Mouse (Mus musculus) heart, postnatal 36 days (tissue): ENCODE data around the gene Ckap2l. TPM values are rescaled to one million over a fixed set of nuclear protein-coding genes. Genes with fewer than 3 reads are reported as not detected.

Source experiments
- DNase-seq, 2 experiments: peaks; one replicate each; pipeline ENCODE4 v3.0.0; 2021 to 2022
- intact Hi-C: fragments of 180-260 bp; cut with DNase I; formaldehyde crosslinking; loops from one replicate; pipeline ENCODE4 v1.15.1; 2025
- total RNA-seq, 2 experiments: library from RNA; stranded (reverse); gene quantifications; 2 replicates each; pipeline ENCODE4 v1.2.3; 2021

Gene Ckap2l
- total RNA-seq, result under 1 TPM; 0.73 to 0.86 TPM

DNA sequence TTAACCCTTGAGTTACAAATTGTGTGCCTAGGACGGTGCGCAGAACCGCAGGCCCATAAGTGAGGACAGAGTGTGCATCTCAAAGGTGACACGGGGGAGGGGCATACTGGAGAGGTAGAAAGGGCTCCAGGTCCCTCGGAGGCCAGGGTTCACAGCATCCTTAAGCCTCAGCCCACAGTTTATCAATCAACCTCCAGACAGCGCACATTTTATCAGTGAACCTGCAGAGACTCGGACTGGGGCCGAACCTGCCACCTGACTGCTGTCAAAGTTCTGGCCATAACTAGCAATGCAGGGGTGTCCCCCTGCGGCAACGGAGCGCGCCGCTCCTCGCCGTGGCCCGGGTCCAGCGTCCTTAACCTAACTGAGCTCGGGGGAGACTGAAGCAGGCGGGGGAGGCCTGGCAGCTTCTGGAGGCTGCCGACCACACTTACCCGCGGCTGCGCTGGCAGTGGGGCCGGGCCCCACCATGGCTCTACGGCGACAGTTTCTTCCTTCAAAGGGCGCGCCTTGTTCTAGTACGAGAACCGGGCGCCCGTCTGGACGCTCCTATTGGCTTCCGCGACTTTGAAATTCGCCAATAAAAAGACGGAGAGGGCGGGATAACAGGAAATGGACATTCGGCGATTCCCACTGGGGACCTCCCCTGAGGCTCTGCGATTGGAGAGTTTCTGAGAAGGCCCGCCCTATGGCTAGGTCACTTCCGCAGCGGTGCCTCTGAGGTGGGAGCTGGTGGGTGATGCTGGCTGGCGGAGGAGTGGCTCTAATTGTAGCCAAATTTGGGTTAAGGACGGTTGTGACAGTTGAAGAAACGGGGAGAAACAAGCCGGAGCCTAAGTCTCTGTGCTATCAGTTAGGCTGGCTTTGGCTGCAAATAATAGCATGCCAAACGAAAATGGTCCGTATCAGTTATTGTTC lies at the start of gene Ckap2l:
Ckap2l (minus strand) TSS at position 542 of the 918 bp plus-strand sequence.
- DNase-seq, result peak; percentile 97 to 98
- intact Hi-C loops, result loop anchor here (1.0 to 5.0 kb wide), 2 partner anchors 95 to 111 kb away; no protein-coding TSS in a partner anchor

- DNase-seq, result peak in 1 of 2 experiments; percentile 13
- intact Hi-C loops, result no loop called here
Observed at GRCm38 (mm10) chr2:129338138-129338621, 41.2 kb upstream of the Ckap2l start.

DNA sequence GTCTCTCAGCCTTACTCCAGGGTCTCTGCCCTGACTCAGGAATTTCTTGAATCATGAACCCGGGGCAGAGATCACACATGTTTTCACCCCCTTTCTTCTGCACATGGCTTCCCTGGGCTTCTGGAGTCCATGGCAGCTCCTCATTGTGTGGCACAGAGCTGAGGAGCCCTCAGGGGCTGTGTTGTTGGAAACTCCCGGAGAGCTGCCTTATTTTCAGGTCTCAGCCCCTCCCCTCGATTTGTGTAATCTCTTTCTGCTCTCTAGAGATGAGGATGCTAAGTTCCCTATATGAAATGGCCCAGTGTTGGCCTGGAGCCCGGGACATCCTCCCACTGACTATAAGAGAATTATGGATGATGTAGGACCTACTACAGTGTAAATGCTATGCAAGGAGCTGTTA lies 36.5 kb upstream of the Ckap2l start:
- DNase-seq, result no peak
- intact Hi-C loops, result no loop called here

- intact Hi-C loops, result no loop called here
- no peak for DNase-seq
Observed at GRCm38 (mm10) chr2:129330540-129330939, 33.5 kb upstream of the Ckap2l start.

DNA sequence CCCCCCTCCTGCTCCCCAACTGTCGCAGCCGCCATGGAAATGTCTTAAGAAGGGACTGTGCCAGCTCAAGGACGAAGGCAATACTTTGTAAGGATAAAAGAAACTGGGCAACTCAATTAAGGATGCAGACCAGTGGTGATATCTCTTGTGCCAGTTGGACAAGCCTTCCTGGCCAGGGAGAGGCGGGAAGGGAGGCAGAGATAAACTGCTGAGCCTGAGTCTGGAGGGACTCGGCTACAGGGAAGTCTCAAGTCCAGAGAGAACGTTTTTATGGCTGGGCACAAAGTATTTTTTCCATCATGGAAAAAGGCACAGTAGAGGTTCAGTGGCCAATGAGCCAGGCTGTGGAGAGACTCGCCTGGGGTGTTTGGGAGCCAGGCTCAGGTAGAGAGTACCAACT lies 33.0 kb upstream of the Ckap2l start:
- intact Hi-C loops, result no loop called here
- DNase-seq, result no peak

DNA sequence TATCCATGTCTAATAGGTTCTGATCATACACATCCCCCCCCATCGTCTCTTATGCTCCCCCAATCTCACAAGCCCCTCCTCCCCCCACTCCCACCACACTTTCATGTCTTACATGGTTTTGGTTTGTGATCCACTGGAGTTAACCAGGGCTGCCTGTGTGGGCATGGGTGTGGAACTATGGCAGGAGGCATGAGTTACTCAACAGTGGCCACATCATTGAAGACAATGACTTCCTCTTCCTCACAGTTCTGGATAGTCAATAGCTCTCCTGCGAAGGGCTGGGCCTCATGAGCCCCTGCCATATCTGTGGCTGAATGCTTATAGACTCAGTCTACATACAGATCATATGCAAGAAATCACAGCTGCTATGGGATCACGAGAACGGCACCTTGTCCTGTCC lies 31.2 kb upstream of the Ckap2l start:
- intact Hi-C loops, result no loop called here
- no peak for DNase-seq

DNA sequence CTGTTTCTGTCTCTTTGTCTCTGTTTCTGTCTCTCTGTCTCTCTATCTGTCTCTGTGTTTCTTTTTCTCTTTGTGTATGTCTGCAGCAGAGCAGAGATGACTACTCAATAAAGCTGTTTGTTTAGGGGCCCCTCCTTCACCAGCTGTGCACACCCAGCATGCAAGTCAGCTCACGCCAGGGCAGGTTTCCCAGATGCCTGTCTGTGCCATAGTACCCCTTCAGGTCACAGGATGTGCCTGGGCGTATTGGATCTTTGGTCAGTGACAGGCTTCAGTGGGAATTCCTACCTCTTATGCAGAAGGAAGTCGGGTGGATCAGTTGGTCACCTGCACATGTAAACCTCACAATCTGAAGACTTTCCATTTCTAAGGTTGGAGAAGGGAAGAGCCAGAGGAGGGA lies 27.2 kb upstream of the Ckap2l start:
- no peak for DNase-seq
- intact Hi-C loops, result no loop called here

DNA sequence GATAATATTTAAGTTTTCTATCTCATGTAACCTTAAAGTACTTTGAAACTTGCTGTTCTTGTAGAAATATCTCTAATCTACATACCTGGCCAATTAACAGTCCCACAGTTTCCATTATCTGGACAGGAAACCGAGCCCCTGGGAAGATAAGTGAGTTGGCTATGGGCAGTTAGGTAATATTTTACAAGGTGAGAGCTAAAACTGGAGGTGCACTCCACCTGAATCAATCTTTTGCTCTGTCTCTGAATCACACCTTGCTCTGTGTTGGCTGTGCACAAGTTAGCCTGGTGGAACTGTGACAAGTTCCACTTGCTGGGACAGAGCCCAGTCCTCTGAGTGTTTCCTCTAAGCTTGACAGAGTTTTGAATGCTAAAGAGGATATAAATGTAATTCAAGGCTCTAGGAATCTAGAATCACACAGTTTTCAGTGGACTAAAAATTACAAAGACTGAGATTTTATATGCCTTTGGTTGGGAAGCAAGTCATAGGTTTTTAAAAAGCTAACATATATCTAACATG lies 25.2 kb upstream of the Ckap2l start:
- intact Hi-C loops, result no loop called here
- no peak for DNase-seq

DNA sequence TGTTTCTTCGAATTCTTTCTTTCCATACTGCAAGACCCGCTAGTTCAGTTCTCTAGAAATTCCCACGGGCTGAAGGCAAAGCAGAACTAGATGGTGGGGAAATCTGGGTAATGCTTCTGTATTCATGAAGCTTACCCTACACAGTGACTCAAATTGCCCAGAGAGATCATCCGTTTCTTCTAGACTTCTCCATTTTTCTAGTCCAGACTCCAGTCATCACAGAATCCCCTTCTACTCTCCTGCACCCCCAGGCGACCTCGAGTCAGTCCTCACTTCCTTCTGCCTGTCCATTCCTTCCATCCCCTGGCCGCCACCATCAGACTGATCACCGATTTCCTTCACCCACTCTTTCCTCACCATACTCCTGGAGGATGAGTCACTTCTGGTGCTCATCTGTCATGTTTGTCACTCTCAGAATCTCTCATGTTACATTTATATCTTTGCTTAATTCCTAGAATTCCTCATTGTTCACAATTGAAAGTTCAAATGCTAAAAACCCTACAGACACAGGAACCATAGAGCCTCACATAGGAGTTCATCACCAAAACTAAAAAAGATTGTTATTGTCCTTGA lies 23.1 kb upstream of the Ckap2l start:
- no peak for DNase-seq
- intact Hi-C loops, result no loop called here

DNA sequence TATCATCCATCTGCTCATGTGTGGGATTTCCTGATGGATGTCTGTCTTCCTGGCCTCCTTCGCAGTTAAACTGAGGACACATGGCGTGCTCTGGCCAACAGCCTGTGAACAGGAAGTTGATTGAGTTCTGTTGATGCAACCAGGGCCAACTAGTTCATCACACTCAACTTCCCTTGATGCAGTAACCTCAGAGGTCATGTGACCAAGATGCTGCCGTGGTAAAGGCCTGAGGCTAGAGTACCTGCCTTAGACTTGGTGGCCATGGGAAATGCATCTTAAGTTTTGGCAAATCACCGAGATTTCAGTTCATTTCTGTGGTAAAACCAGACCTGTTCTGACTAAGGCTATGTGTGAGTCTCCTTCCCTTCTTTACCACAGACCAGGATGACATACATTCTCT lies 18.8 kb upstream of the Ckap2l start:
- no peak for DNase-seq
- intact Hi-C loops, result no loop called here

- intact Hi-C loops, result no loop called here
- no peak for DNase-seq
Observed at GRCm38 (mm10) chr2:129314880-129315279, 17.9 kb upstream of the Ckap2l start.

- intact Hi-C loops, result no loop called here
- no peak for DNase-seq
Observed at GRCm38 (mm10) chr2:129313934-129314333, 16.9 kb upstream of the Ckap2l start.

GRCm38 (mm10) chr2:129309836-129310235 lies 12.8 kb upstream of the Ckap2l start, which contains the start of gene Il1a:
Il1a (minus strand) TSS chr2:129309972.
- intact Hi-C loops, result no loop called here
- no peak for DNase-seq

DNA sequence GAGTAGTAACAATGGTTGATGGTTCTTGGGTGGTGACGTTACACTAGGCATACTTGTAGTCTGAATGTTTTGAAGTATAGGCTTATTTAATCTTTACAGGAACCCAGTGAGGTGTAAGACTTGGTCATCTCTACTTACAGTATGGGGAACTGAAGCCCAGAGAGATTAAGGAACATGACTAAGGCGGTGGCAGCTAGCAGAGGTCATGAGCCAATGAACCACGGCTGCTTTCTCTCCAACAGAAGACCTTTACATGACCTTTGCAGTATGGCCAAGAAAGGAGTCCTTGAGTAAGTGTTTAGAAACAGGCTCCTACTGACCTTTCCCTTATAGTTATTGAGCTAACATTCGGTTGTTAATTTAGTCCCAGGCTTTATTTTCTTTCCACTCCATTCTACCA lies 9.0 kb upstream of the Ckap2l start:
- intact Hi-C loops, result no loop called here
- no peak for DNase-seq

- intact Hi-C loops, result loop anchor here (1.0 to 5.0 kb wide), 2 partner anchors 95 to 111 kb away; no protein-coding TSS in a partner anchor
- DNase-seq, result peak in 1 of 2 experiments; percentile 33
Observed at GRCm38 (mm10) chr2:129297589-129297982, 574 bp upstream of the Ckap2l start.

DNA sequence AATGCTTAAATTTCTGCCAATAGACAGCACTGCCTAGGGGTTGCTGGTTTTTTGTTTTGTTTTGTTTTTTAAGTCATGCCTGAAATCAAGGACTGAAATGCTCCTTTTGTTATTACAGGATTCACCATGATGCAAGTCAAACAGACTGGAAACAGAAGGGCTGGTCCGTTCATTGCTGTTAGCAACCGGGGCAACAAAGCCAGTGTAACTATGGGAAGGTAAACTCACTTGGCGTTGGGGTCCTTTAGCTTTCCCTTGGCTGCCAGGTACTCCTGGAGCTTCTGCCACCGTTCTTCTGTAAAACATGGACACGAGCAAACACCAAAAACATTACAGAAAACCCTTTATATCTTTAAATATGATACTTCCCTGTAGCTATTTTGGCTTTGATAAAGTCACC lies 926 bp downstream of the Ckap2l start:
- DNase-seq, result no peak
- intact Hi-C loops, result loop anchor here (5.0 kb wide), 1 partner anchor 96 kb away; no protein-coding TSS in a partner anchor

DNA sequence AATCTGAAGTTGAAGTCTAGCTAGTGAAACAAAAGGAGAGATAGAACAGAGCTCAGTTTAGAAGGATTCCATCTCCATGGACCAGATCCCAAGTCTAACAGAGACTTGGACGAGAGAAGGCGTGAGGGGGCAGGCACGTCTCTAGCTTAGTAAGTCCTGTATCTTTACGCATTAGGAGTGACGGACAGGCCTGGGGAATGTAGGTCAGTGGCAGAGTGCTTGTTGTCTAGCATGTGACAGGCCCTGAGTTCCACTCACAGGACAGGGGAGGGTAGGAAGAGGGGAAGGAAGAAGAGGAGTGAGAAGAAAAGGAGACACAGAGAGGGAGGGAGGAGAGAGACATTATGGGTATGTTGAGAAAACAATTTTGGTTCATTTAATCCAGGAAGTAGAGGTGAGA lies 1.9 kb downstream of the Ckap2l start:
- intact Hi-C loops, result loop anchor here (5.0 kb wide), 1 partner anchor 97 kb away; no protein-coding TSS in a partner anchor
- no peak for DNase-seq

- DNase-seq, result no peak
- intact Hi-C loops, result no loop called here
Observed at GRCm38 (mm10) chr2:129273823-129274222, 23.2 kb downstream of the Ckap2l start.

DNA sequence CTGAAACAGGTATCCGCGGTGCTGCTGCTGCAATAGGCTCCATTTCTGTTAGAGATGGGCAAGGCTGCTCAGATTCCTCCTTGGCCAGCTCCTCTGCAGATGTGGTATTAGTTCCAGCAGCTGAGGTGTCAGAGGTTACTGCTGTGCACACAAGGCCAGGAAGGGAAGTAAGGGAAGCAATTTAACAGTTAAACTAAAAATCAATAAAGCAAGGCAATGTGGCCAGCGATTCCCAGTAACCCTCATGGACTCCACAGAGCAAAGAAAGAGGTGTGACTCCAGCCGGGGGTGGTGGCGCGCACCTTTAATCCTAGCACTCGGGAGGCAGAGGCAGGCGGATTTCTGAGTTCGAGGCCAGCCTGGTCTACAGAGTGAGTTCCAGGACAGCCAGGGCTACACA lies 26.4 kb downstream of the Ckap2l start:
- no peak for DNase-seq
- intact Hi-C loops, result no loop called here

DNA sequence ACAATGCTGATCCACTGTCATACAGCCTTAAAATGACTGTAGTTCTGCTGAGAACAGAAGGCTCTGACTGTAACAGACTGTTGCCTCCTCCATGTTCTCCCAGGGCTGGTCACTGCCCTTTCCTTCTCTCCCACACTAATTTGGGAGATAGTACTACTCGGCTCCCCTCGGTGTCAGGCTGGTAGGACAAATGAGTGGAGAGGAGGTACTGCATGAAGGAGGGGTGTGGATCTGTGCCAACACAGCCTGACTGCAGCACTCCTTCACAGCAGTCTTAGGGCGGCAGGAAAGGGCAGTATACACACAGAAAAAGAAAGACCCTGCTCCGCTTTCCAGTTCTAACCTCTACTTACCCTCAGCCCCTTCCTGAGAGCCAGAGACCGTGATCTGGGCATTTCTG lies 27.0 kb downstream of the Ckap2l start:
- intact Hi-C loops, result no loop called here
- no peak for DNase-seq

GRCm38 (mm10) chr2:129269161-129269643 lies 27.8 kb downstream of the Ckap2l start:
- no peak for DNase-seq
- intact Hi-C loops, result no loop called here
